Mouse (Mus musculus): ENCODE measurements around the gene Tmem145. TPM values are rescaled to one million over a fixed set of nuclear protein-coding genes. Genes with fewer than 3 reads are reported as not detected.

The Tmem145 gene
- polyA plus RNA-seq, 1 experiment from 2014 or later = 0.67 TPM

DNA sequence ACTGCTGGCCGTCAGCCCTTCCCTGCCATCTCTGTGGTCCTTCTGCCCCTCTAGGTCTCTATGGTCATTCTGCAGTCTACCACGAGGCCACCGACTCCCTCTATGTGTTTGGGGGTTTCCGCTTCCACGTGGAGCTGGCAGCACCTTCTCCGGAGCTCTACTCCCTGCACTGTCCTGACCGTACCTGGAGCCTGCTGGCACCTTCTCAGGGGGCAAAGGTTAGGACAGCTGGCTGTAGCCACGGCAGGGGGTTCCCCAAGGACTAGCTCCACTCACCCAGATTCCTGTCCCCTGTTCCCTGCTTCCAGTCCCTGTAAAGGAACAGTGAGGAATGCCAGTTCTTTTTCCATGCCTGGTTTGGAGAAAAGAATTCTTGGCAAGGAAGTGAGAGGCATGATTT, 43.0 kb downstream of the Tmem145 start:
- Histone ChIP-seq H3K9ac (ENCODE audit: low read length) (no peak overlapping the region), H3K4me2 (replicated peaks; ENCODE audit: low read depth) (no peak overlapping the region), H3K27me3 (ENCODE audit: control insufficient read depth, insufficient read depth, low read length) (no peaks in the 10 kb centered on the region), H3K4me3 (ENCODE audit: low read depth, low read length) (no peak overlapping the region), H3K4me1 (replicated peaks; ENCODE audit: control insufficient read depth, insufficient read depth) (no peaks in the 10 kb centered on the region), H3K36me3 (ENCODE audit: control insufficient read depth, insufficient read depth, low read length) (peaks cover 8% of the 10 kb centered on the region; the same call in 1 of the 2 replicates), H3K9me3 (ENCODE audit: control insufficient read depth, low read length) (no peaks in the 10 kb centered on the region), H3K27ac (replicated peaks) (no peak overlapping the region)
- ATAC-seq (ENCODE audit: low FRiP score, low TSS enrichment) = 0 out of 2 replicates have a peak, but pooled peaks have one; percentile 21
- TF ChIP-seq EP300 (optimal IDR thresholded peaks at IDR 0.05) (no peak), CTCF (IDR thresholded peaks at IDR 0.05; ENCODE audit: low read depth) (no peak)
- DNase-seq (ENCODE audit: low spot score) = no peak
- WGBS = 84% methylated on average over 8 of the region's 8 CpGs

DNA sequence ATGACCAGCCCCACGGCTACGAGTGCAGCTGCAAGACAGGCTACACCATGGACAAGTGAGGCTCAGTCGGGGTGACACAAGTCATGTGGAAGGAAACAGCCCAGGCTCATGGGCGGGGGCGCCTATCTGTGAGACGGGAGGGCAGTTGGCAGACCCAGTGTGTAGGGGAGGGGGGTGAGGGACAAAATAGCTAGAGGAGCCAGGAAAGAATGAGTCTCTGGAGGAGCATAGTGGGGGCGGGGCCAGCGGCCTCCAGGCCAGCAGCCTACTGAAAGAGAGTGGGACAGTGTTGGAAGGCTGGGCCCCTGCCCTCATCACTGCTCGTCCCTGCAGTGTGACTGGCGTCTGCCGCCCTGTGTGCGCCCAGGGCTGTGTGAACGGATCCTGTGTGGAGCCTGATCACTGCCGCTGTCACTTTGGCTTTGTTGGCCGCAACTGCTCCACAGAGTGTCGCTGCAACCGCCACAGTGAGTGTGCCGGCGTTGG, 52.9 kb downstream of the Tmem145 start:
- ATAC-seq (ENCODE audit: low FRiP score, low TSS enrichment) = peak; percentile 37; the same call in 1 of the 2 replicates
- no peak overlapping the region for H3K9ac ChIP-seq (ENCODE audit: low read length)
- H3K4me2 ChIP-seq (replicated peaks; ENCODE audit: low read depth) = no peak overlapping the region
- H3K36me3 ChIP-seq (ENCODE audit: control insufficient read depth, insufficient read depth, low read length) = peaks cover 10% of the 10 kb centered on the region; the same call in 1 of the 2 replicates
- H3K9me3 ChIP-seq (ENCODE audit: control insufficient read depth, low read length) = no peaks in the 10 kb centered on the region
- 72% methylated on average over 19 of the region's 19 CpGs for WGBS
- TF ChIP-seq EP300 (optimal IDR thresholded peaks at IDR 0.05) = no peak
- TF ChIP-seq CTCF (IDR thresholded peaks at IDR 0.05; ENCODE audit: low read depth) = no peak
- H3K4me3 ChIP-seq (ENCODE audit: low read depth, low read length) = no peak overlapping the region
- H3K27me3 ChIP-seq (ENCODE audit: control insufficient read depth, insufficient read depth, low read length) = no peaks in the 10 kb centered on the region
- no peak for DNase-seq (ENCODE audit: low spot score)
- no peaks in the 10 kb centered on the region for H3K4me1 ChIP-seq (replicated peaks; ENCODE audit: control insufficient read depth, insufficient read depth)
- H3K27ac ChIP-seq (replicated peaks) = no peak overlapping the region

DNA sequence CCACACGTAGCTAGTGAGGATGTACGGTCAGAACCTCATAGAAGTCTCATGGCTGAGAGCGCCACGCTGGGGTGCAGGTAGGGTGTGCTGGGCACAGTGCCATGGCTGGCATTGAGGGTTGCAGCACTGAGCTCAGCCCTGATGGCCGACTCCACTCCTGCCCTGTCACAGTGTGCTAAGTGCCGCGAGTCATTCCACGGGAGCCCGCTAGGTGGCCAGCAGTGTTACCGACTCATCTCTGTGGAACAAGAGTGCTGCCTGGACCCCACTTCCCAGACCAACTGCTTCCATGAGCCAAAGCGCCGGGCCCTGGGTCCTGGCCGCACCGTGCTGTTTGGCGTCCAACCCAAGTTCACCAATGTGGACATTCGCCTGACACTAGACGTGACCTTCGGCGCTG, 57.2 kb downstream of the Tmem145 start:
- no peak overlapping the region for H3K4me2 ChIP-seq (replicated peaks; ENCODE audit: low read depth)
- H3K9me3 ChIP-seq (ENCODE audit: control insufficient read depth, low read length) = no peaks in the 10 kb centered on the region
- no peaks in the 10 kb centered on the region for H3K4me1 ChIP-seq (replicated peaks; ENCODE audit: control insufficient read depth, insufficient read depth)
- no peak overlapping the region for H3K9ac ChIP-seq (ENCODE audit: low read length)
- H3K27me3 ChIP-seq (ENCODE audit: control insufficient read depth, insufficient read depth, low read length) = peaks cover 4% of the 10 kb centered on the region; the same call in 1 of the 2 replicates
- H3K4me3 ChIP-seq (ENCODE audit: low read depth, low read length) = no peak overlapping the region
- H3K36me3 ChIP-seq (ENCODE audit: control insufficient read depth, insufficient read depth, low read length) = peaks cover 10% of the 10 kb centered on the region; the same call in 1 of the 2 replicates
- DNase-seq (ENCODE audit: low spot score) (peak; percentile 38), ATAC-seq (ENCODE audit: low FRiP score, low TSS enrichment) (no peak; the same call in 1 of the 2 replicates)
- H3K27ac ChIP-seq (replicated peaks) = no peak overlapping the region
- TF ChIP-seq EP300 (optimal IDR thresholded peaks at IDR 0.05) = no peak
- TF ChIP-seq CTCF (IDR thresholded peaks at IDR 0.05; ENCODE audit: low read depth) = peak; percentile 54
- 90% methylated on average over 19 of the region's 19 CpGs for WGBS

DNA sequence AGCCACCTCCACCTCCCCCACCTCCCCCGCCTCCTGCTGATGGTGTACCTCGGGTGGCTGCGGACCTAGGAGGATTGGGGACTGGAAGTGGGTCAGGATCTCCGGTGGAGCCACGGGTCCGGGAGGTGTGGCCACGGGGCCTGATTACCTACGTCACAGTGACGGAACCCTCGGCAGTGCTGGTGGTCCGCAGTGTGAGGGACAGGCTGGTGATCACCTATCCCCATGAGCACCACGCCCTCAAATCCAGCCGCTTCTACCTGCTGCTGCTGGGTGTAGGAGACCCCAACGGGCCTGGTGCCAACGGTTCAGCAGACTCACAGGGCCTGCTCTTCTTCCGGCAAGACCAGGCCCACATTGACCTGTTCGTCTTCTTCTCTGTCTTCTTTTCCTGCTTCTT, 57.7 kb downstream of the Tmem145 start:
- Histone ChIP-seq H3K4me1 (replicated peaks; ENCODE audit: control insufficient read depth, insufficient read depth) (no peaks in the 10 kb centered on the region), H3K27ac (replicated peaks) (no peak overlapping the region), H3K27me3 (ENCODE audit: control insufficient read depth, insufficient read depth, low read length) (peaks cover 8% of the 10 kb centered on the region; the same call in 1 of the 2 replicates), H3K36me3 (ENCODE audit: control insufficient read depth, insufficient read depth, low read length) (peaks cover 10% of the 10 kb centered on the region; the same call in 1 of the 2 replicates), H3K4me3 (ENCODE audit: low read depth, low read length) (no peak overlapping the region), H3K9me3 (ENCODE audit: control insufficient read depth, low read length) (no peaks in the 10 kb centered on the region), H3K4me2 (replicated peaks; ENCODE audit: low read depth) (no peak overlapping the region), H3K9ac (ENCODE audit: low read length) (no peak overlapping the region)
- ATAC-seq (ENCODE audit: low FRiP score, low TSS enrichment) (no peak; the same call in 1 of the 2 replicates), DNase-seq (ENCODE audit: low spot score) (no peak)
- no peak for TF ChIP-seq EP300 (optimal IDR thresholded peaks at IDR 0.05)
- TF ChIP-seq CTCF (IDR thresholded peaks at IDR 0.05; ENCODE audit: low read depth) = no peak
- WGBS = 94% methylated on average over 17 of the region's 17 CpGs

Other genes starting within 250 kb of the Tmem145 start
- gene Grik5, start 233.8 kb upstream of the Tmem145 start, polyA plus RNA-seq (2015; fragmentation: Nextera tagmentation; extraction: Ambion mirVana) = 1.7 and 2.2 TPM in 2 replicates
- 12.1 and 12.9 TPM in 2 replicates for gene Zfp574, start 233.5 kb upstream of the Tmem145 start, polyA plus RNA-seq (2015; fragmentation: Nextera tagmentation; extraction: Ambion mirVana)
- gene Pou2f2, start 126.4 kb upstream of the Tmem145 start, polyA plus RNA-seq (2015; fragmentation: Nextera tagmentation; extraction: Ambion mirVana) = 0.52 and 0.67 TPM in 2 replicates
- 20.0 and 20.2 TPM in 2 replicates for gene Dedd2, start 85.5 kb upstream of the Tmem145 start, polyA plus RNA-seq (2015; fragmentation: Nextera tagmentation; extraction: Ambion mirVana)
- 1.1 and 1.2 TPM in 2 replicates for gene Zfp526, start 84.7 kb upstream of the Tmem145 start, polyA plus RNA-seq (2015; fragmentation: Nextera tagmentation; extraction: Ambion mirVana)
- gene Gsk3a, start 68.3 kb upstream of the Tmem145 start, polyA plus RNA-seq (2015; fragmentation: Nextera tagmentation; extraction: Ambion mirVana) = 5.1 and 5.3 TPM in 2 replicates
- gene Erf, start 55.3 kb upstream of the Tmem145 start, polyA plus RNA-seq (2015; fragmentation: Nextera tagmentation; extraction: Ambion mirVana) = 8.1 and 8.8 TPM in 2 replicates
- gene Cic, start 38.4 kb upstream of the Tmem145 start, polyA plus RNA-seq (2015; fragmentation: Nextera tagmentation; extraction: Ambion mirVana) = 15.0 and 15.9 TPM in 2 replicates
- gene Pafah1b3, start 8.1 kb upstream of the Tmem145 start, polyA plus RNA-seq (2015; fragmentation: Nextera tagmentation; extraction: Ambion mirVana) = 125 and 126 TPM in 2 replicates
- 0.07 TPM in 1 of 2 replicates, not detected in the other for gene Prr19, start 4.7 kb upstream of the Tmem145 start, polyA plus RNA-seq (2015; fragmentation: Nextera tagmentation; extraction: Ambion mirVana)
- 3.3 and 3.6 TPM in 2 replicates for gene Megf8, start 11.1 kb downstream of the Tmem145 start, polyA plus RNA-seq (2015; fragmentation: Nextera tagmentation; extraction: Ambion mirVana)
- 4,615 and 4,883 TPM in 2 replicates for gene Cnfn, start 63.6 kb downstream of the Tmem145 start, polyA plus RNA-seq (2015; fragmentation: Nextera tagmentation; extraction: Ambion mirVana)
- gene Lipe, start 92.6 kb downstream of the Tmem145 start, polyA plus RNA-seq (2015; fragmentation: Nextera tagmentation; extraction: Ambion mirVana) = 10.3 and 12.5 TPM in 2 replicates
- 6.8 and 8.8 TPM in 2 replicates for gene Cxcl17, start 106.8 kb downstream of the Tmem145 start, polyA plus RNA-seq (2015; fragmentation: Nextera tagmentation; extraction: Ambion mirVana)
- gene Ceacam1, start 171.5 kb downstream of the Tmem145 start, polyA plus RNA-seq (2015; fragmentation: Nextera tagmentation; extraction: Ambion mirVana) = 16.7 and 25.7 TPM in 2 replicates
- 0.07 TPM in 1 of 2 replicates, not detected in the other for gene Ceacam2, start 233.8 kb downstream of the Tmem145 start, polyA plus RNA-seq (2015; fragmentation: Nextera tagmentation; extraction: Ambion mirVana)

All from stomach, postnatal 0 days (tissue).